Mouse (Mus musculus): ENCODE data around the gene Sem1. TPM values are rescaled to one million over a fixed set of nuclear protein-coding genes. Genes with fewer than 3 reads are reported as not detected.

The Sem1 gene
- polyA plus RNA-seq, 1 experiment, result 9.1 TPM

DNA sequence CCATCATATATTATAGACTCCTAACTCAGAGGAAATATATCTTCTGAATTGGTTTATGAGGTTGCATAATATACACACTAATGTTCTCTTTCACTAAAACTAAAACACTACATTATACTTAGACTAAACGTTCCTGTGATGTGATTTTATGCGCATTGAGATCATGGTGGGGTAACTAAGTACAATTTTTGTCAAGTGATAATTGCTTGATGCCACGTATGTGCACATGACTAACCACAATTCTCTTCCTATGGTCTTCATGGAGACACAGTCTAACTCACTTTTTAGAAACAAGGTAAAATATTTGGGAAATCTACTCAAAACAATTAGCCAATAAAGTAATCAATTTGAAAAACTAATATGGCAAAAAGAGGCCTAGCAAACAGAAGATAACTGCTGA is 1.2 kb downstream of the Sem1 start:
- no peak overlapping the region for H3K27ac ChIP-seq (ENCODE audit: insufficient read depth, low read depth, low read length)
- 34% methylated on average over 3 of the region's 3 CpGs for WGBS
- TF ChIP-seq CTCF (IDR thresholded peaks at IDR 0.05; ENCODE audit: extremely low read depth, insufficient read length, insufficient replicate concordance, low read depth, low read length), result no peak
- no peak for TF ChIP-seq POLR2A (IDR thresholded peaks at IDR 0.05; ENCODE audit: low read depth, low read length)
- H3K4me1 ChIP-seq (ENCODE audit: control insufficient read depth, insufficient read depth, insufficient read length, low read length), result 0 out of 2 replicates have a peak, but pooled peaks cover 1% of the 10 kb centered on the region
- no peaks in the 10 kb centered on the region for H3K27me3 ChIP-seq (ENCODE audit: control insufficient read depth, insufficient read depth, low read length)
- no peaks in the 10 kb centered on the region for H3K36me3 ChIP-seq (ENCODE audit: control insufficient read depth, insufficient read depth, low read length)
- no peak overlapping the region for H3K4me3 ChIP-seq (ENCODE audit: low read depth, low read length)

DNA sequence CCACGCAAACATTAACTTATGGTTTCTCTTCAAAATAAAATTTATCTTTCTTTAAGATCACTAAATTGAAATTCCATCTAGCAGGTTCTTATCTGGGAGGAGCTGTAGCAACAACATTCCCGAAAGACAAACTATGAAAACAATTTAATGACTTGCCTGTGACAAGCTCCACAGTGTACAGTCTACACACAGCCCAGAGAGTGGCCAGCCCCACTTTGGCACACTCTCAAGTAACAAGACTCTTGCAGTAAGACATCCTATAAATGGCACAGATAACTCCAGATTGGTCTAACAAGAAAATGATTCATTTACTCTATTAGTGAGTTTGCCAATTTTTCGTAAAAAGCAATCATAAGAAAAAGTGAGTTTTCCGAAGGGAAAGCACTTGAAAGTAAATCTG is 2.7 kb downstream of the Sem1 start:
- WGBS, result 73% methylated on average over 4 of the region's 4 CpGs
- TF ChIP-seq POLR2A (IDR thresholded peaks at IDR 0.05; ENCODE audit: low read depth, low read length) (no peak), CTCF (IDR thresholded peaks at IDR 0.05; ENCODE audit: extremely low read depth, insufficient read length, insufficient replicate concordance, low read depth, low read length) (no peak)
- H3K4me1 ChIP-seq (ENCODE audit: control insufficient read depth, insufficient read depth, insufficient read length, low read length), result 0 out of 2 replicates have a peak, but pooled peaks cover 1% of the 10 kb centered on the region
- no peaks in the 10 kb centered on the region for H3K27me3 ChIP-seq (ENCODE audit: control insufficient read depth, insufficient read depth, low read length)
- no peak overlapping the region for H3K27ac ChIP-seq (ENCODE audit: insufficient read depth, low read depth, low read length)
- no peak overlapping the region for H3K4me3 ChIP-seq (ENCODE audit: low read depth, low read length)
- no peaks in the 10 kb centered on the region for H3K36me3 ChIP-seq (ENCODE audit: control insufficient read depth, insufficient read depth, low read length)

DNA sequence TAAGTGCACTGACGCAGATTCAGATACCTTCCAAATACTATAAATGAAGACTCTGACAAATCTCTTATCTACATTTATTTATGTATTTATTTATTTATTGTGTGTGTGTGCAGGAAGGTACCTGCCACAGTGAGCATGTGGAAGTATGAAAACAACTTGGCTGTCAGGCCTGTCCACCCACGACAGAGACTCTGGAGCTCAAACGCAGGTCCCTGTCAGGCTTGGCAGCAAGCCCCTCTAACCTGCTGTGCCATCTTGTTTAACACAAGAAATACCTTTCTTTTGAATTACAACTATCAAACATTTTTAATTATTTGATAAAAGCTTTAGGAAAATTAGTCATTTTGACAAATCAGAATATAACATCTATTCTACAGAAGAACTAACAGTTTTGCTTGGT is 10.0 kb downstream of the Sem1 start:
- TF ChIP-seq CTCF (IDR thresholded peaks at IDR 0.05; ENCODE audit: extremely low read depth, insufficient read length, insufficient replicate concordance, low read depth, low read length), result no peak
- TF ChIP-seq POLR2A (IDR thresholded peaks at IDR 0.05; ENCODE audit: low read depth, low read length), result no peak
- Histone ChIP-seq H3K27me3 (ENCODE audit: control insufficient read depth, insufficient read depth, low read length) (no peaks in the 10 kb centered on the region), H3K4me1 (ENCODE audit: control insufficient read depth, insufficient read depth, insufficient read length, low read length) (no peaks in the 10 kb centered on the region), H3K4me3 (ENCODE audit: low read depth, low read length) (no peak overlapping the region), H3K36me3 (ENCODE audit: control insufficient read depth, insufficient read depth, low read length) (no peaks in the 10 kb centered on the region), H3K27ac (ENCODE audit: insufficient read depth, low read depth, low read length) (no peak overlapping the region)
- WGBS, result 78% methylated on average over 3 of the region's 3 CpGs

DNA sequence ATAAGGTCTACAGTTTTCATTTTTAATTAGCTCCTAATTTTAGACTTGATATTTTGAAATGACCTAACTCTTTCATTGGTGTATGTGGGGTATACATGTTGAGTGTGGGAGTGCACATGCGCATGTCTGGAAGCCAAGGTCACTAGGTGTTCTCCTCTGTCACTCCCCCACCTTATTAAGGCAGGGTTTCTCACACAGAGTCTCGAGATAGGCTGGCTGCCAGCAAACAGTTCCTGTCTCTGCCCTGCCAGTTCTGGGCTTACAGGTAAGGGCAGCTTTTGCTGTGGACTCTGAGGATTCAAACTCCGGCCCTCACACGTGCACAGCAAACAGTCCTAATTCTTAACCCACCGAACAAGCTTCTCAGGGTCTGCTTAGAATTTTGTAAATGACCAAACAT is 14.8 kb downstream of the Sem1 start:
- WGBS, result 28% methylated on average over 5 of the region's 5 CpGs
- no peaks in the 10 kb centered on the region for H3K27me3 ChIP-seq (ENCODE audit: control insufficient read depth, insufficient read depth, low read length)
- TF ChIP-seq POLR2A (IDR thresholded peaks at IDR 0.05; ENCODE audit: low read depth, low read length) (no peak), CTCF (IDR thresholded peaks at IDR 0.05; ENCODE audit: extremely low read depth, insufficient read length, insufficient replicate concordance, low read depth, low read length) (no peak)
- no peak overlapping the region for H3K4me3 ChIP-seq (ENCODE audit: low read depth, low read length)
- peaks cover 4% of the 10 kb centered on the region for H3K36me3 ChIP-seq (ENCODE audit: control insufficient read depth, insufficient read depth, low read length)
- no peak overlapping the region for H3K27ac ChIP-seq (ENCODE audit: insufficient read depth, low read depth, low read length)
- H3K4me1 ChIP-seq (ENCODE audit: control insufficient read depth, insufficient read depth, insufficient read length, low read length), result no peaks in the 10 kb centered on the region

DNA sequence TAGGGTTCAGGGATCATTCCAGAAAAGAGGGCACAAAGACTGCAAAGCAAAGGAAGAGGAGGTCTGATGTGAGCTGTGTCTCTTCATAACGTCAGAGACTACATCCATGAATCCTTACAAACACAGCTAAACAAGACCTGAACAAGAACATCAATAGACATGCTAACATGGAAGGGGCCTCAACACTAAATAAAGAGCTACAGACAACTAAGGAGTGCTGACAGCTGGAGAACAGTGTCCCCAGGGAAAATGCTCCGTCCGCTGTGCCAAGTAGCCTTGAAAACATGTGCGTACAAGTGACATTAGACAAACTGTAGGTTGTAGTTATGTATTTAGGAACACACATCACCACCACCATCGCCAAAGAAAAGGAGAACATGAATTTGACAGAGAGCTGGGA is 15.7 kb downstream of the Sem1 start:
- Histone ChIP-seq H3K27me3 (ENCODE audit: control insufficient read depth, insufficient read depth, low read length) (no peaks in the 10 kb centered on the region), H3K27ac (ENCODE audit: insufficient read depth, low read depth, low read length) (no peak overlapping the region), H3K4me1 (ENCODE audit: control insufficient read depth, insufficient read depth, insufficient read length, low read length) (no peaks in the 10 kb centered on the region), H3K4me3 (ENCODE audit: low read depth, low read length) (no peak overlapping the region), H3K36me3 (ENCODE audit: control insufficient read depth, insufficient read depth, low read length) (peaks cover 7% of the 10 kb centered on the region)
- TF ChIP-seq CTCF (IDR thresholded peaks at IDR 0.05; ENCODE audit: extremely low read depth, insufficient read length, insufficient replicate concordance, low read depth, low read length), result no peak
- TF ChIP-seq POLR2A (IDR thresholded peaks at IDR 0.05; ENCODE audit: low read depth, low read length), result no peak
- WGBS, result 79% methylated on average over 5 of the region's 5 CpGs

DNA sequence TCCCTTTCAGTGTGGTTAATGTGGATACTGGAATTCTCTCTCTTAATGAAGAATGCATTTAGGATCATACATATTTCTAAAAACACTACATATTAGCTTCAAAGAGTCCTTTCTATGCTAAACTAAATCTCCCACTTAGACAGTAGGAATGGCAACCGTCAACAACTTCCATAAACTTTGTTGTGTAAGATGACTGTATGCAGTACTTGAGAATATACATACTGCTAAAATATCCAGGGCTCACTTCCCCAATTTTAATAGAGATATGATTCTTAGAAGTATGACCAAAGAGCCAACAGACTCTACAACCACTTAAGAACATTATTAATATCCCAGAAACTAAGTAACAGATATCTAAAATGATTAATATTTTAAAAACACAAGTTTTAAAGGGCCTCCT is 20.8 kb downstream of the Sem1 start:
- WGBS, result 83% methylated on average over 1 of the region's 1 CpGs

DNA sequence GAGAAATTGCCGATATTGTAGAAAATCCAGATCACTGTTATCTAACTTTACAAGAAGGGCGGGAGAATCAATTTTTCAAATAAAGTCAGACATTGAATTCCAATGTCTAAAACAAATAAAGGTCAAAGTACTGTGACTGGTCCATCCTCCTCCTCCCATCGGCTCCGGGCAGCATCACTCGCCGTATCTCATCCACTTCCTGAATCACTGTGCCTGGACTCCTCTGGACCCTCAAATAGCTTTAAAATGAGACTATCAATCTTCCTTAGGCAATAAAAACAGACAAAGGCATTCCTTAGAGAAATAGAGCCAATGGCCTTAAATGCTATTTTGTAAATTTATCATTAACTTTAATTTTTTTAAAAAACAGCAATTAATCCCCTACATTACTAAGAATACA is 26.5 kb downstream of the Sem1 start:
- Histone ChIP-seq H3K36me3 (ENCODE audit: control insufficient read depth, insufficient read depth, low read length) (peaks cover 11% of the 10 kb centered on the region), H3K27me3 (ENCODE audit: control insufficient read depth, insufficient read depth, low read length) (no peaks in the 10 kb centered on the region), H3K27ac (ENCODE audit: insufficient read depth, low read depth, low read length) (no peak overlapping the region), H3K4me3 (ENCODE audit: low read depth, low read length) (no peak overlapping the region), H3K4me1 (ENCODE audit: control insufficient read depth, insufficient read depth, insufficient read length, low read length) (no peaks in the 10 kb centered on the region)
- TF ChIP-seq POLR2A (IDR thresholded peaks at IDR 0.05; ENCODE audit: low read depth, low read length) (no peak), CTCF (IDR thresholded peaks at IDR 0.05; ENCODE audit: extremely low read depth, insufficient read length, insufficient replicate concordance, low read depth, low read length) (no peak)
- WGBS, result 84% methylated on average over 6 of the region's 6 CpGs

More for the DNA sequence above, 20.8 kb downstream of the Sem1 start:
- H3K4me3 ChIP-seq (ENCODE audit: low read depth, low read length), result no peak overlapping the region
- H3K36me3 ChIP-seq (ENCODE audit: control insufficient read depth, insufficient read depth, low read length), result peaks cover 21% of the 10 kb centered on the region
- no peak overlapping the region for H3K27ac ChIP-seq (ENCODE audit: insufficient read depth, low read depth, low read length)
- no peaks in the 10 kb centered on the region for H3K4me1 ChIP-seq (ENCODE audit: control insufficient read depth, insufficient read depth, insufficient read length, low read length)
- TF ChIP-seq POLR2A (IDR thresholded peaks at IDR 0.05; ENCODE audit: low read depth, low read length), result no peak
- TF ChIP-seq CTCF (IDR thresholded peaks at IDR 0.05; ENCODE audit: extremely low read depth, insufficient read length, insufficient replicate concordance, low read depth, low read length), result no peak
- no peaks in the 10 kb centered on the region for H3K27me3 ChIP-seq (ENCODE audit: control insufficient read depth, insufficient read depth, low read length)

DNA sequence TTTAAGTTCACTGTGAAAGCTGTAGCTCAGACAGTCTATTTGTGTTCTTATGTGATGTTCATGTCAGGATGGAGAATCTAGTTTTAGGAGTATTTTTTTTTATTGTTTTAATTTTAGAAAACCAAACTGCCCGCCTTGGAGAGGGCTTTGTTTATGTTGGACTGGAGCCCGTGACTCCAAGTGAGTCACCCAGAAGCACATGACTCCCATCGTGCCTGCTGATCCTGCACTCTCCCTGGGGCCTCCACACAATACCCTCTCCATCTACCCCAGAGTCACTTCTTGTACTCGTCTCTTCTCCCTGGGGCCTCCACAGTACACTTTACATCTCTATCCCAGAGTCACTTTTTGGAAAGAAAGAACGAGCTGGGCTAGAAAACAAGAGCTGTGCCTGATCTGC is 30.5 kb downstream of the Sem1 start:
- no peak overlapping the region for H3K4me3 ChIP-seq (ENCODE audit: low read depth, low read length)
- WGBS, result 35% methylated on average over 5 of the region's 5 CpGs
- H3K4me1 ChIP-seq (ENCODE audit: control insufficient read depth, insufficient read depth, insufficient read length, low read length), result no peaks in the 10 kb centered on the region
- no peaks in the 10 kb centered on the region for H3K36me3 ChIP-seq (ENCODE audit: control insufficient read depth, insufficient read depth, low read length)
- H3K27ac ChIP-seq (ENCODE audit: insufficient read depth, low read depth, low read length), result no peak overlapping the region
- no peak for TF ChIP-seq CTCF (IDR thresholded peaks at IDR 0.05; ENCODE audit: extremely low read depth, insufficient read length, insufficient replicate concordance, low read depth, low read length)
- TF ChIP-seq POLR2A (IDR thresholded peaks at IDR 0.05; ENCODE audit: low read depth, low read length), result no peak
- no peaks in the 10 kb centered on the region for H3K27me3 ChIP-seq (ENCODE audit: control insufficient read depth, insufficient read depth, low read length)

Measured in small intestine, adult 2 months (tissue).